Mouse (Mus musculus) left cerebral cortex, adult 11 months (tissue): ENCODE results near the gene Bik.

Experiments
- DNase-seq: peaks from one replicate; pipeline ENCODE4 v3.0.0; 2022; ENCODE audit warnings: low spot score

Bik gene

DNA sequence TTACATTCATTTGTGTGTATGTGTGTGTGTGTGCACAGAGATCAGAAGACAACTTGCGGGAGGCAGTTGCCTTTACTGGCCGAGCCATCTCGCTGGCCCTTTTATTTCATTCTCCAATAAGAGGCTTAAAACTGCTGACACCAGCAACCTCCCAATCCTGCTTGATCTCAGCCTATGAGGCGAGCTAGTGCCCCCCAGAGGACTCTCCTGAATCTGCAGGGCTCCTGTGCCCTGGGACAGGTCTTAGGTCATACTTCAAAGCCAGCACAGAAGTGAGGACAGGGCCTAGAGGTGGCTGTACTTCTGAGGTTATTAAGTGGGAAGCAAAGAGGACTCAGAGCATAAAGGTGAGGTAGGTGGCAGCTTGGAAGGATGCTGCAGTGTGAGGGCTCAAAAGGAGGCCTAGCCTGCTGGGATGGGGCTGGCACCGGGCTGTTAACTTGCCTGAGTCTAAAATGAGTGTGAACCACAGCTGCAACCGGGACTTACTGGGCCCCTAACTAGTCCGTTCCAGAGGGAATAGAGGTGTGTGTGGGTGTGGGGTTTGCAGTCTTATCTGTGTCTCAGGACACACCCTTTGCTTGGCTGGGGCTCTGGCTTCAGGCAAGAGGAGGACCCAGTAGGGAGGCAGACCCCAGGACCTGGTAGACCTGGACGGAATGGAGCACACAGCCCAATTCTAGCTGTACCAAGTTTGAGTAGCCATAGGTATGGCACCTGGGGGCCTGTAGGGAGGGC is 56.9 kb downstream of the Bik start:
- DNase-seq = no peak

DNA sequence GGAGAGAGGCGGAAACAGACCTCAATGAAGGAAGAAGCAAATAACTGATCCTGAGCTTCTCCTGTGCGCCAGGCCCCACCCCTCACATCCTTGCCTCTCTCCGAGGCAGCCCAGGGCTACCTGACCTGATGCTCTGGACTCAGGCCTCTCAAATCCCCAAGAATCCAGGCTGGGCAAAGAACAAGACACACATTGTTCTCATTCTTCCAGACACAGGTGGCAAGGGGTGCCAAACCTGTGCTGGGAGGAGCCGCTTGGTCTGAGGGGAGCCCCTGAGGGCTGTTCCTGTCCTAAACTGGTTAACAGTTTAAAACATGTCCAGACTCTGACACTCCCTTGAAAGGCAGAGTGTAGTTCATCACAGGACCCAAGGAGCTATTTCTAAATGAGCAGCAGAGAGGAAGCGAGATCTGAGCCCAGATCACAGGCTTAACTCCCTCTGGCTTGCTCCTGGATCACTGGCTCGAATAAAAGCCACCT is 58.1 kb downstream of the Bik start:
- DNase-seq = no peak

GRCm38 (mm10) chr15:83590841-83591240 is 64.2 kb downstream of the Bik start:
- DNase-seq = no peak

- no peak for DNase-seq
Measured at GRCm38 (mm10) chr15:83591758-83592157, 65.1 kb downstream of the Bik start.

GRCm38 (mm10) chr15:83592260-83593188 is 65.9 kb downstream of the Bik start:
- DNase-seq = no peak

DNA sequence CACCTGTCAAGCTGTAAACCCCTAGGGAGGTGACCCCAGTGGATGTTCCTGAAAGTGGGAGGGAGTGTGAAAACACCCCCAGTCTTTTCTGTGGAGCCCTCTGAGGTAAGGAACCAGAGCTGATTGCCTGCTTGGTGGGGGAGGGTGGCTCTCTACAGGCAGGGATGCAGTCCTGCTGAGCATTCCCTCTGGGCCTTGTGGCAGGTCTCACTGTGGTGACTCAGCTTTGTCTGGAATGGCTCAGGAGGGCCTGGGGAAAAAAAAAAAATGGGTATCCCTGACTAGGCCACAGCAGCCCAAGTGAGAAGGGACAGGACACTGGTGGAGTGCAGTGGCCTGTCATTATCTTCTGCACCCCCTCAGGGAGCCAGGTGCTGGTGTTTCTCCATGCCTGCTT is 66.5 kb downstream of the Bik start:
- no peak for DNase-seq

DNA sequence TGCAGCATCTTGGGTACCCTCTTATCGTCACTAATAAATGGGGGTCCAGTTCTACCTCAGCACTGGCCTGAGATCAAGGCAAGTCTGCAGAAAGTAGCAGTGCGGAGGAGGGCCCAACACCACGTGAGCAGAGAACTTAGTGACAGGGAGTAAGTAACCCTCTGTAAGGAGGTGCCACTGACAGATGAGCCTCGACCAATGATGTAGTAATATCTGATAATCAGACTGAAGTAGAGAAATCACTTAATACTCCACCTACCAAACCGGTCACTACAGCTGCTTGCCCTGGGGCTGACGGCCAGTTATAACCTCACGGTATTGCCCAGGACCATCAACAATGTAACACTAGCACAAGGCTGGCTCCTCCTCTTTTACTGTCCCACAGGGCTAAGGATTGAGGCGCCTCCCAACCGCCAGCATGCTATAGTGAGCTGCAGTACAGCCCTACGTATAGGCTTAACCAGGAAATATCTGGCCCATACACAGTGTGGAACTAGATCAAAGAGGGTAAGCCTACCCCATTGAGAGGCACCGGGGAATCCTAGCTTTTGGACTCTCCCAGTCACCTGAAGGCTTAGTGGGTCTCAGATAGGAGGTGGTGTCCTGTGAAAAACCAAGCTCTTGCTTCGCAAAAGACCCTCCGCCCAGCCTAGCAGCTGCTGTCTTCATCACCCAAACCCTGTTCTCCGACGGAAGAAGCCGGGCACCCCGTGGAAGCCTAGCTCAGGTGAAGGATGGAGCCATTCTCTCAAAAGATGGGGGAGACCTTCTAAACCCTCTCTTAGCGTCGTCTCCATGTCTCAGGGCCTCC is 67.2 kb downstream of the Bik start:
- no peak for DNase-seq
